Mouse (Mus musculus) stomach, postnatal 0 days (tissue): ENCODE results near the gene Bank1. TPM values are rescaled to one million over a fixed set of nuclear protein-coding genes. Genes with fewer than 3 reads are reported as not detected.
"Not testable (repeated sequence)": the region's sequence is repeated elsewhere in the genome, so short reads cannot be mapped to it uniquely, and the experiment has no call there.

Experiments
- ATAC-seq: fragments of 200-750 bp; cut with Nextera tagmentation; 2 replicates; pipeline ENCODE4 v1.8.0; 2017; ENCODE audit not compliant: low FRiP score, low TSS enrichment
- DNase-seq: peaks from one replicate; pipeline ENCODE4 v3.0.0-alpha.2; 2016; ENCODE audit warnings: low spot score
- H3K27ac ChIP-seq: fragments of 300-500 bp; sonication (generic); replicated peaks from 2 replicates; pipeline ENCODE4 v1.5.1; 2014; ENCODE audit warnings: mild to moderate bottlenecking, control low read depth
- H3K27me3 ChIP-seq: fragments of 300-500 bp; sonication (generic); 2 replicates; pipeline ENCODE4 v1.6.1; 2014; ENCODE audit warnings: low read length; ENCODE audit not compliant: control insufficient read depth, insufficient read depth
- H3K36me3 ChIP-seq: fragments of 300-500 bp; sonication (generic); 2 replicates; pipeline ENCODE4 v1.6.1; 2014; ENCODE audit warnings: low read length, mixed read lengths; ENCODE audit not compliant: control insufficient read depth, insufficient read depth
- H3K4me1 ChIP-seq: fragments of 300-500 bp; sonication (generic); replicated peaks from 2 replicates; pipeline ENCODE4 v1.6.1; 2014; ENCODE audit warnings: antibody characterized with exemption; ENCODE audit not compliant: control insufficient read depth, insufficient read depth
- H3K4me2 ChIP-seq: fragments of 300-500 bp; sonication (generic); replicated peaks from 2 replicates; pipeline ENCODE4 v1.6.1; 2014; ENCODE audit warnings: low read depth, mild to moderate bottlenecking, control low read depth, moderate library complexity
- H3K4me3 ChIP-seq: fragments of 300-500 bp; sonication (generic); 2 replicates; pipeline ENCODE4 v1.5.1; 2014; ENCODE audit warnings: low read depth, low read length, control low read depth
- H3K9ac ChIP-seq: fragments of 300-500 bp; sonication (generic); 2 replicates; pipeline ENCODE4 v1.6.1; 2014; ENCODE audit warnings: mild to moderate bottlenecking, low read length, control low read depth, mixed read lengths
- H3K9me3 ChIP-seq: fragments of 300-500 bp; sonication (generic); 2 replicates; pipeline ENCODE4 v1.6.1; 2016; ENCODE audit warnings: low read length; ENCODE audit not compliant: control insufficient read depth
- CTCF ChIP-seq: IDR thresholded peaks from 2 replicates; pipeline ENCODE4 v1.5.1; 2016; ENCODE audit warnings: antibody characterized with exemption, low read depth, mild to moderate bottlenecking, moderate library complexity
- EP300 ChIP-seq: optimal IDR thresholded peaks from 2 replicates; pipeline ENCODE3; 2016; ENCODE audit warnings: antibody characterized with exemption
- WGBS: fragments of 180-500 bp; shearing (Covaris S2); extraction: QIAGEN DNeasy Blood & Tissue Kit; methylation state at CpG from one replicate; pipeline ENCODE4 v1.1.7; 2014; 5-methylcytosine and 5-hydroxymethylcytosine counted together
- polyA plus RNA-seq: library from polyadenylated mRNA; unstranded; fragments of >200 nt; fragmentation: Nextera tagmentation; extraction: Ambion mirVana; gene quantifications from 2 replicates; pipeline ENCODE4 v1.2.1, GENCODE M21; 2015

The Bank1 gene
- polyA plus RNA-seq, 1 experiment from 2014 or later, result 0.93 TPM

- 82% methylated on average over 3 of the region's 3 CpGs for WGBS
- Histone ChIP-seq H3K4me1 (no peaks in the 10 kb centered on the region), H3K4me3 (no peak overlapping the region), H3K4me2 (no peak overlapping the region), H3K9ac (no peak overlapping the region), H3K9me3 (no peaks in the 10 kb centered on the region), H3K27me3 (no peaks in the 10 kb centered on the region), H3K27ac (no peak overlapping the region), H3K36me3 (no peaks in the 10 kb centered on the region)
- TF ChIP-seq CTCF (no peak), EP300 (no peak)
- ATAC-seq (no peak), DNase-seq (no peak)
Observed at GRCm38 (mm10) chr3:136321936-136322335, 3.9 kb downstream of the Bank1 start.

DNA sequence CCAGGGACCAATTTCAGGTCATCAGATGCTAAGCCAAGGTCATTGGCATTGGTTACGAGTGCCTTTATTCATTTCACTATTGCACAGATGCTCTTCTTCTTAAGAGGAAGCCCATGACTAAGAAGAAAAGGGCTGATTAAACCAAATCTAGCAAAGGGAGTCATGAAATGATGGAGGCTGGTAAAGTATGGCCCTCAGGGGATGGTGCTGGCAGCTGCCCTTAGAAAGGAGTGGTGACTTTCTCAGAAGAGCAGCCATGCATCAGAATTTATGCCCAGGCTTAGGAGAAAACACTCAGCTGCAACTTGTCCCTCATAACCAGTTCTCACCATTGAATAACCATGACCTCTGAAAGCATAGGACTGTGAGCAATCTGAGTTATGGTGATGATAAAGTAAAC is 17.4 kb downstream of the Bank1 start:
- ATAC-seq (no peak), DNase-seq (no peak)
- H3K9me3 ChIP-seq, result no peaks in the 10 kb centered on the region
- no peak overlapping the region for H3K9ac ChIP-seq
- 94% methylated on average over 1 of the region's 1 CpGs for WGBS
- H3K36me3 ChIP-seq, result no peaks in the 10 kb centered on the region
- no peak overlapping the region for H3K4me3 ChIP-seq
- TF ChIP-seq EP300 (no peak), CTCF (no peak)
- no peak overlapping the region for H3K4me2 ChIP-seq
- H3K27ac ChIP-seq, result no peak overlapping the region
- no peaks in the 10 kb centered on the region for H3K27me3 ChIP-seq
- H3K4me1 ChIP-seq, result no peaks in the 10 kb centered on the region

DNA sequence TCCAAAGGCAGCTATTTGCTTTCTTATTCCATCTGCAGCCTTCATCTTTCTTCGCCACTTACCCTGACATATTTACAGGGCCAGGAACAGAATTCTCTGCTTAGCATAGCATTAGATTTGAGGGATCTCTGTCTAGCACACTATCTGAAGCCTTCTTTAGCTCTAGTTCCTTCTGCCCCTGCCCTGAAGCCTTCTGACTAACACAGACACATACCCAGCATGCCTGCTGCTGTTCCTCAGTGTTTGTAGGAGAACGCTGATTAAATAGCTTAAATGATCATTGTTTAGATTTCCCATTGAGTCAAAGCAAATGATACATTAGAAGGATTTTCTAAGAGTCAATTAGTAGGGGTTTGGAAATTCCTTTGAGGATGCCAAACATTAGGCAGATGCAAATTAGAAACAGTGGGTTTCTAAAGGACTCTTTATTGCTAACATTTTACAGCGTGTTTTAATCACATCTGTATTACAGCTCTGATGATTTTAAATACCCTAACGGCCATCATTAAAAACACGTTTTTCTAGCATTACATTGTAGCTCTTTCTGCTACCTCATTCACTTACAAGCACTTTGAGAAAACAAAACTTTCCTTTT is 19.2 kb downstream of the Bank1 start:
- Histone ChIP-seq H3K4me1 (no peaks in the 10 kb centered on the region), H3K36me3 (no peaks in the 10 kb centered on the region), H3K4me2 (no peak overlapping the region), H3K27me3 (no peaks in the 10 kb centered on the region), H3K27ac (no peak overlapping the region), H3K9me3 (no peaks in the 10 kb centered on the region), H3K4me3 (no peak overlapping the region), H3K9ac (no peak overlapping the region)
- 52% methylated on average over 5 of the region's 5 CpGs for WGBS
- TF ChIP-seq EP300, result no peak
- TF ChIP-seq CTCF, result no peak
- ATAC-seq (no peak), DNase-seq (no peak)

- WGBS, result 19% methylated on average over 1 of the region's 1 CpGs
- Histone ChIP-seq H3K4me2 (no peak overlapping the region), H3K27me3 (no peaks in the 10 kb centered on the region), H3K36me3 (no peaks in the 10 kb centered on the region), H3K27ac (no peak overlapping the region), H3K9me3 (no peaks in the 10 kb centered on the region), H3K4me1 (no peaks in the 10 kb centered on the region), H3K9ac (no peak overlapping the region), H3K4me3 (no peak overlapping the region)
- DNase-seq (no peak), ATAC-seq (no peak)
- no peak for TF ChIP-seq CTCF
Observed at GRCm38 (mm10) chr3:136302541-136302940, 23.3 kb downstream of the Bank1 start.

DNA sequence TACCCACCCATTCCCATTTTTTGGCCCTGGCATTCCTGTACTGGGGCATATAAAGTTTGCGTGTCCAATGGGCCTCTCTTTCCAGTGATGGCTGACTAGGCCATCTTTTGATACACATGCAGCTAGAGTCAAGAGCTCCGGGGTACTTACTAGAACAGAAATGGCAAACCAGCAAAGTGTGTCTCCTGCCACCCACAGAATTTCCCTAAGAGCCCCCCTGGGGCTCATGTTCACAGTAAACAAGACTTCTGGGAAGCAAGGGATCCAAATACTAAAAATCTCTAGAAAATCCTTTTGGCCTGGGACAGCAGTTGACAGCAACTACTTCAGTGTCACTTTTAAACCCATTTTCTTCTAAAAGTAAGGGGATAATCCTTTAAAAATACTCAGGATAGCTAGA is 25.1 kb downstream of the Bank1 start:
- not testable (repeated sequence) for DNase-seq

DNA sequence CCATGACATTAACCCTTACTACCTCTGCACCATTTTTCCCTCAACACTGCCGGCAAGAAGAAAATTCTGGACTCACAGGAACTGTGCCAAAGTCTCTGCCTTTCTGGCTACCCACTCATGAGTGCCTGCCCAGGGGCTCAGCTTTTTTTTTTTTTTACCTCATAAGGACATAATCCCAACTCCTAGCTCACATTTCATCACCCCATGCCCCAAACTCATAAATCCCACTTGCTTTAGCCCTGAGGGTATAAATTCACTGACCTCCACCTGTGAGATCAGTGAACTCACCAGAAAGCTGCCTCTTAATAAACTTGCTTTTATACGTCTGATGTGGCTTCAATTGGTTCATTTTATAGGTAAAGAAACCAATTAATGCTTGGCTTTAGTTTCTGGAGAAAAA is 28.5 kb downstream of the Bank1 start:
- Histone ChIP-seq H3K27ac (no peak overlapping the region), H3K36me3 (no peaks in the 10 kb centered on the region), H3K9me3 (no peaks in the 10 kb centered on the region), H3K27me3 (no peaks in the 10 kb centered on the region), H3K9ac (no peak overlapping the region), H3K4me3 (no peak overlapping the region), H3K4me1 (no peaks in the 10 kb centered on the region), H3K4me2 (no peak overlapping the region)
- no peak for DNase-seq
- WGBS, result 71% methylated on average over 2 of the region's 2 CpGs
- TF ChIP-seq EP300, result no peak
- TF ChIP-seq CTCF, result no peak
- no peak for ATAC-seq

More for the DNA sequence above, 25.1 kb downstream of the Bank1 start:
- H3K9me3 ChIP-seq, ATAC-seq, H3K4me2 ChIP-seq, H3K36me3 ChIP-seq, H3K27ac ChIP-seq, H3K27me3 ChIP-seq, H3K4me3 ChIP-seq, H3K4me1 ChIP-seq, H3K9ac ChIP-seq: not testable (repeated sequence)
- WGBS, result 88% methylated on average over 2 of the region's 2 CpGs
